Mouse (Mus musculus) stomach, embryonic 15.5 days (tissue): ENCODE results near the gene Mcm8. TPM values are rescaled to one million over a fixed set of nuclear protein-coding genes. Genes with fewer than 3 reads are reported as not detected.
A peak's percentile ranks its signal among the peaks of the same experiment; 100 is the strongest.

Experiments
- ATAC-seq: fragments of 200-750 bp; cut with Nextera tagmentation; 2 replicates; pipeline ENCODE4 v1.8.0; 2017; ENCODE audit warnings: low read depth, moderate number of reproducible peaks, moderate TSS enrichment; ENCODE audit not compliant: insufficient read depth, low FRiP score
- H3K27ac ChIP-seq: fragments of 300-500 bp; sonication (generic); 2 replicates; pipeline ENCODE4 v1.5.1; 2015; ENCODE audit warnings: mild to moderate bottlenecking, inconsistent platforms
- H3K27me3 ChIP-seq: fragments of 300-500 bp; sonication (generic); replicated peaks from 2 replicates; pipeline ENCODE4 v1.6.1; 2015; ENCODE audit warnings: inconsistent platforms
- H3K36me3 ChIP-seq: fragments of 300-500 bp; sonication (generic); 2 replicates; pipeline ENCODE4 v1.6.1; 2015; ENCODE audit warnings: inconsistent platforms
- H3K4me1 ChIP-seq: fragments of 300-500 bp; sonication (generic); 2 replicates; pipeline ENCODE4 v1.6.1; 2015; ENCODE audit warnings: inconsistent platforms
- H3K4me2 ChIP-seq: fragments of 300-500 bp; sonication (generic); 2 replicates; pipeline ENCODE4 v1.6.1; 2015; ENCODE audit warnings: mild to moderate bottlenecking, inconsistent platforms
- H3K4me3 ChIP-seq: fragments of 300-500 bp; sonication (generic); replicated peaks from 2 replicates; pipeline ENCODE4 v1.5.1; 2015; ENCODE audit warnings: inconsistent platforms
- H3K9ac ChIP-seq: fragments of 300-500 bp; sonication (generic); 2 replicates; pipeline ENCODE4 v1.6.1; 2015; ENCODE audit warnings: inconsistent platforms
- H3K9me3 ChIP-seq: fragments of 300-500 bp; sonication (generic); 2 replicates; pipeline ENCODE4 v1.6.1; 2016; ENCODE audit warnings: inconsistent platforms
- WGBS: fragments of 180-500 bp; shearing (Covaris S2); methylation state at CpG from one replicate; pipeline ENCODE4 v1.1.7; 2015; 5-methylcytosine and 5-hydroxymethylcytosine counted together
- polyA plus RNA-seq: library from polyadenylated mRNA; unstranded; fragments of >200 nt; fragmentation: Nextera tagmentation; extraction: Ambion mirVana; gene quantifications from 2 replicates; pipeline ENCODE4 v1.2.1, GENCODE M21; 2015

Gene Mcm8
- polyA plus RNA-seq, 1 experiment from 2014 or later: 12.2 TPM

DNA sequence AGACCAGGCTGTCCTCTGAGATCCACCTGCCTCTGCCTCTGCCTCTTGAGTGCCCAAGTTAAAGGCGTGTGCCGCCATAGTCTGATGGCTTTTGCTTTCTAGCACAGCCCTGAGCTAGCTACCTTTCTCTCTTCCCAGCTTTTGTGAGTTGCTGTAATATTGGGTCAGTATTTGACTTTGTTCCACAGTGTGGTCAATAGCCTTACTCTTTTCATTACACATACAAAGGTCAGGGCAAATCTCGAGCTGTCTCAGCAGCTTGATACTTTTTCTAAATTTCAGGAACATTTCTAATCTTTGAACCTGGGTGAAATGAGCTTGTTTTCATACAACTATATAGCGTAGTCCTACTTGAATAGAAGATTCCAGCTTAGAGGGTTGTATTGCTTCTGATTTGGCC, 32.4 kb downstream of the Mcm8 start:
- Histone ChIP-seq H3K4me3 (peak overlapping the region; percentile 98; the same call in 1 of the 2 replicates), H3K27ac (no peak overlapping the region), H3K4me1 (peaks cover 11% of the 10 kb centered on the region), H3K27me3 (no peaks in the 10 kb centered on the region), H3K4me2 (peak overlapping the region; percentile 73), H3K9me3 (no peaks in the 10 kb centered on the region), H3K36me3 (no peaks in the 10 kb centered on the region), H3K9ac (no peak overlapping the region)
- WGBS: 85% methylated on average over 4 of the region's 4 CpGs
- ATAC-seq: no peak

DNA sequence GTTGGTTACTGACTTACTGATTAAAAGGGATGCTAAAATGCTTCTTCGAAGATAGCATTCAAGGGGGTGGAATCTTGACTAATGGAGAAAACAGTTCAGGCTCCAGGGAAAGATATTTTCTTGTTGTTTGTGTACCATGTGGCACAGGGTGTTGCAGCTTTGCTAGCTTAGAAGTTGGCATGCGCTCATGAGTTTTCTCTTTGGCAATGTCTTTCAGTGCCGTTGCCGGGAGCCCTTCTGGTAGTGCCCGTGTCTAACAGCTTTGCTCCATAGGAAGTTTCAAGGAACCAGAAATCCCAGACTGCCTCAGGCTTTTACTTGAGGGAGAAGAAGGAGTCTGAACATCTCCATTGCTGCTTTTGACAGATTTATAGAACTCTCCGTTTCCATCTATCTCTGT, 33.2 kb downstream of the Mcm8 start:
- Histone ChIP-seq H3K9ac (no peak overlapping the region), H3K9me3 (no peaks in the 10 kb centered on the region), H3K4me2 (no peak overlapping the region), H3K4me3 (no peak overlapping the region), H3K36me3 (no peaks in the 10 kb centered on the region), H3K4me1 (peaks cover 11% of the 10 kb centered on the region), H3K27ac (no peak overlapping the region), H3K27me3 (no peaks in the 10 kb centered on the region)
- no peak for ATAC-seq
- WGBS: 92% methylated on average over 6 of the region's 6 CpGs

GRCm38 (mm10) chr2:132853051-132853450, 37.1 kb downstream of the Mcm8 start:
- WGBS: 93% methylated on average over 1 of the region's 1 CpGs
- Histone ChIP-seq H3K4me2 (no peak overlapping the region), H3K36me3 (no peaks in the 10 kb centered on the region), H3K27ac (no peak overlapping the region), H3K9me3 (no peaks in the 10 kb centered on the region), H3K4me1 (peaks cover 3% of the 10 kb centered on the region; the same call in 1 of the 2 replicates), H3K27me3 (no peaks in the 10 kb centered on the region), H3K4me3 (no peak overlapping the region), H3K9ac (no peak overlapping the region)
- no peak for ATAC-seq

DNA sequence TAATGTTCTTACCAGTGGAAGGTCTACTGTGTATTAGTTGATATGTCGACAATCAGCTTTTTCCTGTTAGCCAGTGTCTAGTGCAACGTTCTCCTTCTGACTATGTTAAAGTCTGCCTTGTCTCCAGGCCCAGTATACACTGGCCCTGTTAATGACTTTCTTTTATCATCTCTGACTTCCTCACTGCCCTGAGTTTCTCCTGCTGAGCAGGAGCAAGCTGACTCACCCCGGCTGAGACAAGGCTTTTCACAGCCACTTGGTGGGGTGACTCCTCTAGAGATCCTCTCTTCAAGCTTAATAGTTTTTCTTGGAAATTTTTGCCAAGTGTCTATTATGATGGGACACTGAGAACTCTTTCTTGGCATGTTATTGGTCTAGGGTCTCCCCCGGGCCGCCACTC, 40.4 kb downstream of the Mcm8 start:
- no peaks in the 10 kb centered on the region for H3K9me3 ChIP-seq
- H3K27ac ChIP-seq: no peak overlapping the region
- no peak overlapping the region for H3K4me3 ChIP-seq
- no peaks in the 10 kb centered on the region for H3K36me3 ChIP-seq
- no peak overlapping the region for H3K4me2 ChIP-seq
- H3K4me1 ChIP-seq: no peaks in the 10 kb centered on the region
- no peak overlapping the region for H3K9ac ChIP-seq
- ATAC-seq: no peak
- H3K27me3 ChIP-seq: no peaks in the 10 kb centered on the region
- 77% methylated on average over 5 of the region's 5 CpGs for WGBS

DNA sequence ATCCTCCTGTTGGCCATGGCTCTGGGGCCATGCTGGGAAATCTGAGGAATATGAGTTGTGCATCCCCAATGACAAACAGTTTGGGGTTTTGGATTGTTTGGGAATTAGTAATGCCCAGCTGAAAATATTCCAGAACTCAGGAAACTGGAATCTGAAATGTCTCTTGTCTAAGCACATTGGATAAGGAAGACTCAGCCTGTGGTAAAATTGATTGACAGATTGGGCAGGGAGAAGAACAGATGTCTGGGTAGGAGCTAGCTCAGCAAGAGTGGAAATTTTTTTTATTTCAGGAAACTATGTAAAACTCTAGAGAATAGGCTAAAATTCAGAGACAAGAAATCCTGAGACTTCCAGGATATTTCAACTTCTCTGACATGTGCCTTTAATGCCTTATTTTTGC, 44.5 kb downstream of the Mcm8 start:
- H3K4me1 ChIP-seq: no peaks in the 10 kb centered on the region
- H3K27me3 ChIP-seq: no peaks in the 10 kb centered on the region
- H3K4me2 ChIP-seq: no peak overlapping the region
- no peak overlapping the region for H3K4me3 ChIP-seq
- no peak overlapping the region for H3K27ac ChIP-seq
- 0 out of 2 replicates have a peak, but pooled peaks cover 2% of the 10 kb centered on the region for H3K36me3 ChIP-seq
- no peak for ATAC-seq
- no peak overlapping the region for H3K9ac ChIP-seq
- no peaks in the 10 kb centered on the region for H3K9me3 ChIP-seq

DNA sequence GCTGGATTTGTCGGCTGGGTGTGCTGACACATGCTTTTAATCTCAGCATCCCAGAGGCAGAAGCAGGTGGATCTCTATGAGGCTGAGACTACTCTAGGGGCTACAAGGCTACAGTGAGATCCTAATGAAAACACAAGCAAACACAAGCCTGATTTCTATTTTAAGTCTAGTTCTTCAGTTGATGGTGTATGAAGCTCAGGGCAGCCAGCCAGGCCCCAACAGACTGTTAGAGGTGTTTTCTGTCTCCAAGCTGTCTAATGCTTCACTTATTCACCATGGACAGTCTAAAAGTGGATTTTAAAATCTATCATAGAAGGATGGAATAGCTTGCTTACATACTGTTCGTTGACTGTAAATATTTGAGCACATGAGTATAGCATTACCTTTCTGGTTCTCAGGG, 45.5 kb downstream of the Mcm8 start:
- 0 out of 2 replicates have a peak, but pooled peaks cover 6% of the 10 kb centered on the region for H3K36me3 ChIP-seq
- H3K27ac ChIP-seq: no peak overlapping the region
- no peak overlapping the region for H3K4me3 ChIP-seq
- WGBS: 90% methylated on average over 2 of the region's 2 CpGs
- no peak overlapping the region for H3K9ac ChIP-seq
- no peaks in the 10 kb centered on the region for H3K4me1 ChIP-seq
- H3K9me3 ChIP-seq: no peaks in the 10 kb centered on the region
- no peaks in the 10 kb centered on the region for H3K27me3 ChIP-seq
- ATAC-seq: no peak
- H3K4me2 ChIP-seq: no peak overlapping the region

GRCm38 (mm10) chr2:132863325-132863724, 47.4 kb downstream of the Mcm8 start:
- Histone ChIP-seq H3K36me3 (peaks cover 15% of the 10 kb centered on the region; the same call in 1 of the 2 replicates), H3K9me3 (no peaks in the 10 kb centered on the region), H3K4me1 (no peaks in the 10 kb centered on the region), H3K4me2 (no peak overlapping the region), H3K9ac (no peak overlapping the region), H3K4me3 (no peak overlapping the region), H3K27me3 (no peaks in the 10 kb centered on the region), H3K27ac (no peak overlapping the region)
- no peak for ATAC-seq
- 87% methylated on average over 2 of the region's 2 CpGs for WGBS

- WGBS: 71% methylated on average over 5 of the region's 5 CpGs
Observed at GRCm38 (mm10) chr2:132867521-132867920, 51.6 kb downstream of the Mcm8 start.

DNA sequence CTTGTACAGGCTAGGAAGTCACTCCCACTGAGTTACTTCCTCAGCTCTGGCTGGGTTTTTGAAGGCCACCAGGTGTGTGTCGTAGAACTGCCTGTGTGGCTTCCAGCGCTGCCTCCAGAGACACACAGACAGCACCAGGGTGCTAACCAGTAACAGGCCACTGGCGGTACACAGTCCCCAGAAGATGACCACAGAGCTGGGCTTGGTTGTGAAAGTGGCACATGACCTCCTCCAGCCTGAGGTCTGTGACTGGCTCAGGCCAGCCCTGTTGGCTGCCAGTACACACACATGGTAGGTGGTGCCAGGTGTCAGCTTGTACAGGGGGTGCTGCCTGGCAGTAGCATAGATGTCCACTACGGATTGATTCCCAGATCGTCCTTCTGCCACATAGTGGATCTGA, 53.7 kb downstream of the Mcm8 start:
- peaks cover 15% of the 10 kb centered on the region; the same call in 1 of the 2 replicates for H3K36me3 ChIP-seq
- no peak overlapping the region for H3K27ac ChIP-seq
- no peak overlapping the region for H3K9ac ChIP-seq
- WGBS: 81% methylated on average over 5 of the region's 5 CpGs
- H3K4me3 ChIP-seq: no peak overlapping the region
- no peaks in the 10 kb centered on the region for H3K27me3 ChIP-seq
- ATAC-seq: no peak
- no peak overlapping the region for H3K4me2 ChIP-seq
- no peaks in the 10 kb centered on the region for H3K9me3 ChIP-seq
- H3K4me1 ChIP-seq: no peaks in the 10 kb centered on the region

More at GRCm38 (mm10) chr2:132867521-132867920, 51.6 kb downstream of the Mcm8 start:
- no peak overlapping the region for H3K27ac ChIP-seq
- no peaks in the 10 kb centered on the region for H3K27me3 ChIP-seq
- no peaks in the 10 kb centered on the region for H3K9me3 ChIP-seq
- no peak overlapping the region for H3K4me3 ChIP-seq
- no peaks in the 10 kb centered on the region for H3K4me1 ChIP-seq
- no peak overlapping the region for H3K4me2 ChIP-seq
- no peak for ATAC-seq
- H3K9ac ChIP-seq: no peak overlapping the region
- peaks cover 15% of the 10 kb centered on the region; the same call in 1 of the 2 replicates for H3K36me3 ChIP-seq

- Histone ChIP-seq H3K27me3 (no peaks in the 10 kb centered on the region), H3K4me1 (no peaks in the 10 kb centered on the region), H3K9ac (no peak overlapping the region), H3K27ac (no peak overlapping the region), H3K4me3 (no peak overlapping the region), H3K4me2 (no peak overlapping the region), H3K36me3 (peaks cover 15% of the 10 kb centered on the region; the same call in 1 of the 2 replicates), H3K9me3 (no peaks in the 10 kb centered on the region)
- 64% methylated on average over 4 of the region's 4 CpGs for WGBS
- ATAC-seq: no peak
Observed at GRCm38 (mm10) chr2:132870286-132870685, 54.3 kb downstream of the Mcm8 start.

DNA sequence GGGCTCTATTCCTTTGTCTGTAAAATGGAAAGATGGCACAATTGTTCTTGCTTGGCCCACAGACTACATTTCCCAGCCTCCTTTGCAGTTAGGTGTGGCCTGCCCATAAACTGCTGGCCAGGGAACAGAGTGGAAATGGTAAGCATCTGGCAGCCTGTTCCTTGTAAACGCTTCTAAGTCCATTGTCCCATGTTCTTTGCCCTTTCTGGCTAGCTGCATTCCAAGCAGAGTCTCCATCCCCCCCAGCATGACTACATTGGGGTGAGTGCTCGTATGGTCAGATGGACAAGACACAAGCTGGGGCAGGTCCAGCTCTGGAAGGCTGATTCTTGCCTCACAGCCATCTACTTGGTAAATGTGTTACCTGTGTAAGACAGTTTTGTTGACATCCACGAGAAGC, 55.7 kb downstream of the Mcm8 start:
- no peak overlapping the region for H3K9ac ChIP-seq
- no peaks in the 10 kb centered on the region for H3K9me3 ChIP-seq
- no peak overlapping the region for H3K27ac ChIP-seq
- no peaks in the 10 kb centered on the region for H3K27me3 ChIP-seq
- H3K4me2 ChIP-seq: no peak overlapping the region
- H3K4me1 ChIP-seq: no peaks in the 10 kb centered on the region
- no peak for ATAC-seq
- WGBS: 68% methylated on average over 3 of the region's 3 CpGs
- H3K4me3 ChIP-seq: no peak overlapping the region
- peaks cover 9% of the 10 kb centered on the region; the same call in 1 of the 2 replicates for H3K36me3 ChIP-seq

DNA sequence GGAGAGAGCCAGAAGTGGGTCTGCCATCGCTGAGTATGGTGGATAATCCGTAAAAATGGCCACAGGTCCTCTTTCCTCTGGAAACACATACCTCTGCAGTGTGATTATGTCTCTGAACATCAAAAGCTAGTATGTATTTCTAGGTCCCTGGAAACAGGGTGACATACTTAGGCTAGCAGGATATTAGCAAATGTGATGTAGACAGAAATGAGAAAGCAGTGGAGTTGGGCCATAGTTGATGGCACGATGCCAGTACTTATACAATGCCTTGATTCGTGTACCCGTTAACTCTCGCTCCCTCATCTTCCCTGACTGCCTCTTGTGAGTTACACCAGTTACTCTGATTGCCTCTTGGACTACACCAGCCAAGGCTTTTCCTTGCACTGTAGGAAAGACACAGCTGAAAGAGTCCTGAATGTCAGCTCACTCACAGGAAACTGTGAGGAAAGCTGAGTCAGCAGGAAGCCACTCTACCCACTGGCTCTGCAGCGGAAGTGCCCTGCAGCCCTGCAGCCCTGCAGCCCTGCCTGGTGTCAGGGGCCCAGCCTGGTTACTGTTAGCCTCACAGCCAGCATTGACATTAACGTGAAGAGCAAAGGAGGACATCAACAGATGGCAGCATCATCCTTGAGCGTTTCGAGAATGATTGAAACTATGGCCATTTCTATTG, 57.9 kb downstream of the Mcm8 start:
- Histone ChIP-seq H3K4me3 (no peak overlapping the region), H3K9me3 (no peaks in the 10 kb centered on the region), H3K4me1 (no peaks in the 10 kb centered on the region), H3K36me3 (no peaks in the 10 kb centered on the region), H3K4me2 (no peak overlapping the region), H3K27me3 (peaks cover 6% of the 10 kb centered on the region), H3K27ac (no peak overlapping the region), H3K9ac (no peak overlapping the region)
- no peak for ATAC-seq
- 75% methylated on average over 10 of the region's 10 CpGs for WGBS

GRCm38 (mm10) chr2:132876991-132877390, 61.0 kb downstream of the Mcm8 start:
- Histone ChIP-seq H3K27me3 (peaks cover 30% of the 10 kb centered on the region), H3K36me3 (no peaks in the 10 kb centered on the region), H3K9me3 (no peaks in the 10 kb centered on the region), H3K4me2 (no peak overlapping the region), H3K27ac (no peak overlapping the region), H3K4me3 (no peak overlapping the region), H3K9ac (no peak overlapping the region), H3K4me1 (peaks cover 8% of the 10 kb centered on the region)
- WGBS: 51% methylated on average over 1 of the region's 1 CpGs
- ATAC-seq: no peak
